Mouse (Mus musculus): ENCODE results near the gene Casq1.
A peak's percentile ranks its signal among the peaks of the same experiment; 100 is the strongest.
"Not testable (repeated sequence)": the region's sequence is repeated elsewhere in the genome, so short reads cannot be mapped to it uniquely, and the experiment has no call there.

Casq1 gene

DNA sequence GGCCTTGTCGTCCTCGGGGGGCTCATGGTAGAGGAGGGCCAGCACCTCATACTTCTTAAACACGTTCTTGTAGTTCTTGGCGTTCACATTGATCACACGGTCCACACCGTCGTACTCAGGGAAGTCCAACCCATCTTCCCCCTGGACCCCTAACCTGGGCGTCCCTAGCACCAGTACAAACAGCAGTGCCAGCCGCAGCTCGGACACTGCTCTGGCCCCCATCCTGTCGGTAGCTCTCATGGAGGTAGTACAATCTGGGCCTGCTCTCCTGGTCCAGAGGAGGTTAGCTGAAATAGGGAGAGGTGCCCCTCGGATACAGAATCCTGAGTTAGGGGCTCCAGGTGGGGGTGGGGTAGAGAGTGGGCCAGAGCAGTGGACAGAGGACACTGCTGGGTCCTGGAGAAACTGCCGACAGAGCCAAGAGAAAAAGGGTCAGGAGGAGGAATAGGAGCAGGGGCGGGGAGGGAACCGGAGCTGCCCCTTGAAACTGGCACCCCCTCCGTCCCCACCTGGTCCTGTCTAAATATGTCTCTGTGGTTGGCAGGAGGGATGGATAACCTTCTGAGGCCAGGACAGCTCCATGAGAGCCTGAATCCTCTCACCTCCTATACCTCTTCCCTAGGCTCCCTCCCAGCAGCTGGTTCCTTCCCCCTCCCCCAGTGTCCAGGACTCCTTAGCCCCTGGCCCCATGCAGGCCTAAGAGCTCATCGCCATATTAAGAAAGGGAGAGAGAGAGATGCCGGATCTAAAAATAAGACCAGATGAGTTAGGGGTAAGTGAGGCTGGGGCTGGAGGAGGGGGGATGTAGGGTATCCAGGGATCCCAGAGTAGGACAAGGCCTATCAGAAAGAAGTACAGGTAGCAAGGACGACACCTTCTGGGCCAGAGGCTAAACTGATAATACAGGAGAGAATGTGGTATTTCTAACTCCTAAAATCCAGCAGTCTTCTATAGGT lies at the start of gene Casq1:
Gene Casq1, minus strand, starts transcription at position 418 of the 956 bp plus-strand sequence.
- DNase-seq (ENCODE audit: low read depth, low spot score) = no peak

DNA sequence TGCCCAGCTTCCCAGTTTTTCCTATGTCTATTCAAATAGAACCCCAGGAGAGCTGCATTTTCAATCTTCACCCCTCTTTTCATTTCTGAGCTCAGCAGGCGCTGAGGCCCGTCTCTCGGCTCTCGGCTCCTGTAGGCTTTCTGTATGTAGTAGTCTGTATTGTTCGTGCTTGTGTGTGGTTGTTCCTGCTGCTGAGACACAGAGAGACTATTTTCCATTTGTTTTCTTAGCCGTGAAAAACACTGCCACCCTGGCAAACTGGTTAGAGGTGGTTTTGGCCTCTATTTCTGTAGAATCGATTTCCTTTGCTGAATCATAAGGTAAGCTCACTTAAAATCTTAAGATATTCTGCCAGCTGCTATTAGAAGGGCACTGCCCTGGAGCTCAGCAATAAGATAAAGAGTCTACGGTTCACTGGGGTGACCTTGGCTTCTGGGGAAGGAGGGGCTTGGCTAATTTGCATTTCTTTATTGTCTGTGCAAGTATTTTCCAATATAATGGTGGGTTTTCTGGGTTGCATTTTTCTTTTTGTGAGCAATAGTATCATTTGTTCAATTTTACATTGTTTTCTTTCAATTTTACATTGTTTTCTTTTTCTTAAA lies 41.9 kb upstream of the Casq1 start, which contains the start of gene Igsf8:
Gene Igsf8, plus strand, starts transcription at position 165 of the 602 bp plus-strand sequence.
- no peak for DNase-seq (ENCODE audit: low read depth, low spot score)

DNA sequence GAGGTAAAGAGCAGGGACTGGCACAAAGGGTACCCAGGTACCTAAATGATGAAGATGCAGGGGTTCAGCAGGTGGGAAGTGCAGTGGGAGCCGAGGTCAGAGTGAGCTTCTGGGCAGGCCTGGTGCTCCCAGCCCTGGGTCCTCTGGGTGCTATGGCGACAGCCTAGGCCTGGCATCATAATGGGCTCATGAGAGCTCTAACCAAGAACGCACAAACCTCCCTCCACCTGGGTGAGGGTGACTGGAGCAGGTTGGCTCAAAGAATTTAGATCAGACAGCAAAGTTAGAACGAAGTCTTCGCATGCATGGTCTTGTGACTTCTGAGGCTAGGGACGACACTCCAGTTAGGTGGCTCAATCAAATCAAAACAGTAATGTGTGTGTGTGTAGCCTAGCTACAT lies 38.6 kb upstream of the Casq1 start, which contains the start of gene Atp1a4:
Gene Atp1a4, minus strand, starts transcription at position 101 of the 400 bp plus-strand sequence.
- no peak for DNase-seq (ENCODE audit: low read depth, low spot score)

DNA sequence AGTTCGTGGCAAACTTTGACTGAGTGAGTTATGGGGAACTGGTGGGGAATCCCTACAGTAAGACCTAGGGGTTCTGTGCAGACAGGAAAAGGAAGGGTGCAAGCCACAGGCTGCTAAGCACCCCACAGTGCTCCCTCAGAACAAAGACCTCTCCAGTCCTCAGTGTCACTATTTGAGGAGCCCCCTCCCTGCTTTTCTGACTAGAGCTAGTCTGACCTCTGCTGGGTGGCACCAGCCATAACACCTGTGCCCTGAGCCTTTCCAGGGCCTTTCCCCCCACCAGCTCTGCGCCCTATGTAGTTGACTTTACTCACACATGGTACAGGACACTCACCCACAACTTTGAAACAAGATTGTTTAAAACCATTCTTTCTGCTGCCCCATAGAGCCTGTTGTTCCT lies 28.0 kb upstream of the Casq1 start:
- peak; percentile 53 for DNase-seq (ENCODE audit: low read depth, low spot score)

DNA sequence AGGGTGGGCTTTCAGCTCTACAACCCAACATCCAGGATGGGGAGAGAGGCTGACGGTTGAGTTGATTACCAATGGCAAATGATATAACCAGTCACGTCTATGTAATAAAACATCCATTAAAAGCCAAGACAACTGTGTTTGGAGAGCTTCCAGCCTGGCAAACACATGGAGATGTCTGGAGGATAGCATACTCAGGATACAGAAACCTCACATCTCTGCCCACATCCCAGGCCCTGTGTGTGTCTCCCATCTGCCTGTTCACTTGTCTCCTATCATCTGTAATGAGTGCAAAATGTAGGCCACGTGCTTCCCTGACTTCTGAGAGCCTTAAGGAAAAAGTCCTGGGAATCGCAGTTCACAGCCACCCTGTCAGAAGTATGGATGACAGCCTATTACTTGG lies 27.5 kb upstream of the Casq1 start:
- no peak for DNase-seq (ENCODE audit: low read depth, low spot score)

DNA sequence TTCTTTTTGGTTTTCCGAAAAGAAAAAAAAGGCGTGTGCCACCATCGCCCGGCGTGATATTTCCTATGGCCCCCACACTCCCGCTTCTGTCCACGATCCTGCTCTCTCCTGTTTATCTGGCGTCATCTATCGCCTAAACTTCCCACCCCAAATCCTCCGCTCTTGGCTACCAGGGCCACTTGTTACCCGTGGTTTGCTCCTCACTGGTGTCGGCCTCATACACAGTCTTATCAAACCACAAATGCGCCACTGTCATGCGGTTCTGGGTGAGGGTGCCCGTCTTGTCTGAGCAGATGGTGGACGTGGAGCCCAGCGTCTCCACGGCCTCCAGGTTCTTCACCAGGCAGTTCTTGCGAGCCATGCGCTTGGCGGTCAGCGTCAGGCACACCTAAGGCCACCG lies 25.0 kb upstream of the Casq1 start:
- DNase-seq (ENCODE audit: low read depth, low spot score) = not testable (repeated sequence)

DNA sequence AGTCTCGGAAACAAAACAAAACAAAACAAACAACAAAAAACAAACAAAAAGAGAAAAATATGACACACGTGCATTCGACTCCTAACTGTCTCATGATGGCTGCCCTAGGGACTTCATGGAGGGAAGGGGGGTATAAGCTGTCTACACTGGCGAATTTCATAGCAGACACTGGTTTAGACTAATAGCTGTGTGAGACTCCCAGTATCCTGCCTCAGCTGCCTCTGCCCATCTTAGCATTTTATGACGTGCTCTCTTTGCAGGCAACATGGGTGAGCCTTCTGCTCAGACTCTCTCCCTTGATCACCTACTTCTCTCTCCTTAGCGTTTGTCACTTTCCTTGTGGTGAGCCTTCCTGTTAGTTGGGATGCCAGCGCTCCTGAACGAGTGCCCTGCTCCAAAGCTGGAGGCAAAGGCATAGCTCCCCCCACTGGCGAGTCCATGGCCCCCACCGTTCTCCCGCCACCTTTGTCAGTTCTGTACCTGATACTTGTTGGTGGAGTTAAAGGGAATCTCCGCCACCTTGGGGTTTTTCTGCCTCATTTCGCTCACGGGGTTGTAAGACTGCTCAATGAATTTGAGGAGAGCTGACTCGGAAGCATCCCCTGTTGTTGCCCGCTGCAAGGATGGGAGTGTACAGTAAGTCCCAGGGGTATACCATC lies 24.0 kb upstream of the Casq1 start:
- DNase-seq (ENCODE audit: low read depth, low spot score) = peak; percentile 50

DNA sequence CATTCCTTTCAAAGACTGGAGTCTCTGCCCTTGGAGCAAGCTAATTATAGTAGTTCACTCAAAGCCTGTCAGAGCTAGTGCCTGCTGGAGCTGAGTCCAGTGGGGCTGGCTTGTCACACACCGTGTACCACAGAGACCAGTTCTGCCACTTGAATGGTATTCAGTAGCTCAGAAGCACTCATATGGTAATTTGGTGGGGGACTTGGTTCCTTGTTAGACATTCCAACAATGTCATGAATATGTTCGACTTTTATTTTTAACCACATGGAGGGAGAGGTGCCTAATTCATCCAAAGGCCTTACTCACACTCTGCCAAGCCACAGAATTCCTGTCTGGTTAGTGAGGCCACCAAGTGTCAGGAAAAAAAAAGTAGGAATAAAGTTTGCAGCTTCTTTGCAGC lies 22.7 kb upstream of the Casq1 start:
- peak; percentile 52 for DNase-seq (ENCODE audit: low read depth, low spot score)

DNA sequence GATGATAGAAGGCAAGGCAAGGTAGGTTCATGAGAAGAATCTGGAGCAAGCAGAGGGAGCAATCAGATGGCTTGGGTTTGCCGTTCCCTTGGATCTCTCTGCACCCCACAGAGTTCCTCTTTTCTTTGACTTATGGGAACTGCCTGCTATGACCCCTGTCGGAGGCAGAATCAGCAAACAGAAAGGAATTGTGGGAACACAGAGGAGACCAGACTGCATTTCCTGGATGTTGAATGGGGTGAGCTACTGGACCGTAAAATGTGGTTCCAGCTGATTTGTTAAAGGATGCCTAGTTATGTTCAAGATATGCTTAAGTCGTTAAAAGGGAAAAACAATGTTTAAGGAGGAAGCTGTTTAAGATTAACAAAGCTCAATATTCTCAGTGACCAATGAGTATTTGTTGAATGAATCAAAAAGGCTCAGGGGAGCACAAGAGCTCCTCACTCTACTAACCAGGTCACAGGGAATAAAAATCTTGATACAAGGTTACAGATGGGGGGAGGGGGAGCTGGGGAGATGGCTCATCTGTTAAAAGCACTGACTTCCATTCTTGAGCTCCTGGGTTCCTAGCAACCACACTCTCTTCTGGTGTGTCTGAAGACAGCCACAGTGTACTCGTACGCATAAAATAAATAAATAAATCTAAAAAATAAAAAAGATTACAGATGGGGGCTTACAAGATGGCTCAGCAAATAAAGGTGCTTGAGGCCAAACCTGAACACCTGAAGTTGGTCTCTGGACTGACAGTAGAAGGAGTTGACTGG lies 21.5 kb upstream of the Casq1 start:
- no peak for DNase-seq (ENCODE audit: low read depth, low spot score)

DNA sequence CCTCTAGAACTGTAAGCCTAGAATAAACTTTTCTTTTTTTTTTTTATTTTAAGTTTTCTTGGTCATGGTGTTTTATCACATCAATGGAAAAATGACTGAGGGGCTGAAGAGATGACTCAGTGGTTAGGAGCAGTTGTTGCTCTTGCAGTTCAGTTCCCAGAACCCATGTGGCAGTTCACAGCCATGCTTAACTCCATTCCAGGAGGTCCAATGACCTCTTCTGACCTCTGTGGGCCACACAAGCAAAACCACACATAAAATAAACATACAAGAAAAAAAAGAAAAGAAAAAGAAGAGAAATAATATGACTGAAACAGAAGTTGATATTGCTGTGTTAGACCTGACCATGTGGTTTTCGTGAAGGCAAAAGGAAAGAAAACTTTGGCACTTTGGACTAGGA lies 9.5 kb upstream of the Casq1 start:
- DNase-seq (ENCODE audit: low read depth, low spot score) = no peak

DNA sequence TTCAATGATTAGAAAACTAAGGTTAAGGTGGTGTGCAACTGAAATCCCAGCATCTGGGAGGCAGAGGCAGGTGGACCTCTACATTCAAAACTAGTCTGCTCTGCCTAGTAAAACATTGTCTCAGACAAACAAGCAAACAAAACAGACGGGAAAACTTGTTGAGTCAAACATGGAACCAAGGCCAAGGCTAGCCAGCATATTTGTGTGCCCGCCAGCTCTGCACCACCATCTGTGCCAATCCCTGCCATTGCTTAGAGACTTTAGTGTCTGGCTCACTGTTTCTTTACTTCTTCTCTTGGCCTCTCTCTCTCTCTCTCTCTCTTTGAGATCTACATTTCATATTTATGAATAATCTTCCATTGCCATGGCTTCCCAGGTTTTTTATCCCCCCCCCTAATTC lies 8.5 kb upstream of the Casq1 start:
- no peak for DNase-seq (ENCODE audit: low read depth, low spot score)

DNA sequence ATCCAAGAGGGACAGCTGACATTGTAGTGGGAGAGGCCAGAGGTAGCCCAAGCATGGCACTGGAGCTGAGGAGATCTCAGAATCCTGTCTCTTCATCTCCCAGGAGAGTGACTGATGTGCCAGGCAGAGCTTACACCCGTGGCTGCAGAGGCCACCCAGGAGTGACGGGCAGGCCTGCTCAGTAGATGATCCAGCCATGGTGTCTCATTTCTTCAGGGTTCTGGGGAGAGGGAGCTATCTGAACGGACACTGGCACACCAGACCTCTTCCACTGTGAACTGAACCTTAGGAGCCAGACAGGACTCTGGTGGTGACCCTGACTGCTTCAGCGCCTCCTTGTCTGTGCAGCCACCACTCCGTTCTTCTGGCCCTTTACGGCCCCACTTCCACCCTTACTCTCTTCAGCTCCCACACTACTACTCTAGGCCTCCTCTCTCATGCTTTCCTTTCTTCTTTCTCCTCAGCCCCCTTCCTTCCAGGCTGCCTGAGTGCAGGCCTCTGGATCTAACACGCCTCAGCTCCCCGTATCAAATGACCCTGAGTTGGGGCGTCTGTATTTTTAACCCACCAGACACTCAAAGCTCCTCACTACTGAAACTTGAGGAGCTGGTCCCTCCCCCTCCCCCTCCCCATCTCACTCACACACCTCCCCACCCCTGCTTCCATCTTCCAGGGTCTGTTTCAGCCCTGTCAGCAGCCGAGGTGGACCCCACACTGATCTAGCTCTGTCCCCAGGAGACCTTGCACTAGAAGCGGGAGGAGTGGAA lies 1.8 kb upstream of the Casq1 start:
- DNase-seq (ENCODE audit: low read depth, low spot score) = no peak

DNA sequence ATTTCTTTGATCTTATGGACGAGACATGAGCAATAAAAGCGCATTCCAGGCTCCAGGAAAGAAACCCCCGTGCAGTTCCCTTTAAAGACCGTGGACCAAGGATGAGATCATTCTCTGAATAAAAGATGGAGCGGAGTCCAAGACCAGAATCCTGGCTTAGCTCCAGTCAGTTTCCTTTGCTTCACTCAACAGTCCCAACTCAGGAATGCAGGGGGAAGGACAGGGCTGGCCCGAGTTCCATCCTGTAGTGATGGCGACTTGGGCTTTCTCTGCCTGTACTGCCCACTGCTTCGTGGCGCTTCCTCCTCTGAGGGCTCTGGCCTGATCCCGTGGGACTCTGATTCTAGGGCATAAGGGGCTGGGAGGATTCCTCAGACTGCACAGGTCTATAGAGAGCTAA lies 746 bp upstream of the Casq1 start:
- no peak for DNase-seq (ENCODE audit: low read depth, low spot score)

DNA sequence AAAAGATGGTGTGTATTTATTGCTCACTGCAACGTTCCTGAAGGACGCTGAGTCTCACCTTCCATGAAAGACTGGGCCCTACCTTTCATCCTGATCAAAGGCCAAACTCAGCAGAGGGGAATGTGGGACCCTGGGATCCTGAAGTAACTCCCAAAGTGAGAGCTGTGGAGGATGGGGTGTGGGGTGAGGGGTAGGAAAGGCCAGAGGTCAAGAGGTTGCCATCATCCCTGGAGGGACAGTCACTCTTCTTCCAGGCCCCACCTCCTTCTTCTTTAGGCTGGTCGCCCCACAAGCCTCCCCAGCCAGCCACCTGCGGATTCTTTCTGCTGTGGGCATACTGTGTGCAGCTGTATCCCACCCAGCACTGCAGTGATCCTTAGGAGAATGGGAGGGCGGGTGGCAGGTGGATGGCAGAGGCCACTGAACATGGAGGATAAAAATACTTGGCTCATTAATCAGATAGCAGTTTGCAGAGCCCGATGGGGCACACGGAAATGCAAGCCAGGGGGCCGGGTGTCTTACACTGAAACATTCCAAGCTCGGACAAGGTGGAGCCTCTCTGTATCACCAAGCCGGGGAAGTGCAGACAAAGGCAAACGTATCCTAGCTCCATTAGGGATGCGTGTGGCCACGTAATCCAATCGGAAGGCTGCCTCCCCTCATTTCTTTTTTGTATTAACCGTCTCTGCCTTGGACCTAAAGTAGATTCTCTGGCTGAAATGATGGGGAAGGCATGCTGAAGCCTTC lies 1.3 kb downstream of the Casq1 start:
- peak; percentile 64 for DNase-seq (ENCODE audit: low read depth, low spot score)

DNA sequence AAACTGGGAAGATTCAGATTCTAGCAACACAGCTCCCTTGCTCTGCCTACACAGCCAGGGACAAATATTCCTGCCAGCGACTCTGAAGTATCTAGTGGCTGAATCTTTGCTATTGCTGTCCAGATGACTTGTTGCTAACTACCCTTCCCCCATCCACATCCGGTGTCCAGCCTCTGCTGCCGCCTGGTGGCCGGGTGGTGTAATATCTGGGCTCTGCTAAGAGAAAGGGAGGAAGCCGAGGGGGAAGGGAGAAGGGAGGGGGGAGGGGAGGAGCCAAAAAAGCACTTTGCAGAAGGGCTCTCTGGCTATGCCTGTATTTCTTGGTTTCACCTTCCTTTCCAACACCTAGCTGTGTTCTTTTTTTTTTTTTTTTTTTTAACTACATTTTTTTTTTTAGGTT lies 2.5 kb downstream of the Casq1 start:
- peak; percentile 98 for DNase-seq (ENCODE audit: low read depth, low spot score)

DNA sequence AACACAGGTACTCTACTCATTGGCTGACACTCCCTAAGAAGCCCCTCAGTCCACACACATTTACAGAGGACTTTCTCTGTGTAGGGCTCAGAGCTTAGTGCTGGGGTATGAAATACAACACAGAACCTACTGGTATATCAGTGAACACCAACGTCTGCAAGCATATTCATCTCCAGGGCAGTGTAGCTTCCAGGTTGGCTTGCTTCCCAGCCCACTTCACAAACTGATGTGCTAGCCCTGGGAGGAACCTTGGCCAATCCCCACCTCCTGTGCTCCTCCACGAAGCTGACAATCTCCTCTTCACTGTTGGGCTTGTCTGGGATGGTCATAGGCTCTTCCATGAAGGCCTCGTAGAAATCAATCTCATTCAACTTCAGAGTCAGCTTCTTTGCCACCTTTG lies 4.9 kb downstream of the Casq1 start:
- no peak for DNase-seq (ENCODE audit: low read depth, low spot score)

DNA sequence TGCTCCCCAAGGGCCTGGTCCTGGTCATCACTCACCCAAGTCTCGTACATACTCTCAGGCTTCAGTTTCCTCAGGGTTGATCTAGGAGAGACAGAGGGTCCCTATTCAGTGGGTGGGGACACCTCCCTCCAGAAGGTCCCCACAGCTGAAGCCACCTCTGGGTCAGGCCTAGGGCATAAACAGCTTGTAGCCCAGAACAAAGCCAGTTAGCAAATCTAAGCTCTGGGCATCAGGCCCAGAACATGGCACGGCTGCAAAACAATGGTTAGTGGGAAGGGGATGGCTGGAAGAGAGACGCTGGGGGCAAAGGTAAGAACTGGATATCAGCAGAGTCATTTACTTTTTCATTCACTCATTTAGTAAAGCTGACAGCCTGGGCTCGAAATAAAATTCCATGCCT lies 5.9 kb downstream of the Casq1 start:
- no peak for DNase-seq (ENCODE audit: low read depth, low spot score)

DNA sequence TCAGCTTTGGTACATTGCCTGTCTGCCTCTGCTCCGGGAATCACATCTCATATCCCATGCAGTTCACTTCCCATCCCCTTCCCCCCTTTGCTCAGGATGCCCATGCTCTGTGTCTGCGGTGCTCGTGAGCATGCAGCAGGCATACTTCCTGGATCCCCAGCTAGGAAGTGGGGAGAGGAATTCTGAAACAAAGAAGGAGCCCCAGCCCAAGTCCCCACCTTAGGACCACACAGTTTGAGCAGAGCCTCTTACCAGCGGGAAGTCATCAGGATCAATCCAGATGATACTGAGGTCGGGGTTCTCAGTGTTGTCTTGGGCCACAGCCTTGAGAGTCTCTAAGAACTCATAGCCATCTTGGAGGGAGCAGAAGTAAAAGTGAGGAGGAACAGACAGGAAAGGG lies 6.9 kb downstream of the Casq1 start:
- peak; percentile 82 for DNase-seq (ENCODE audit: low read depth, low spot score)

DNA sequence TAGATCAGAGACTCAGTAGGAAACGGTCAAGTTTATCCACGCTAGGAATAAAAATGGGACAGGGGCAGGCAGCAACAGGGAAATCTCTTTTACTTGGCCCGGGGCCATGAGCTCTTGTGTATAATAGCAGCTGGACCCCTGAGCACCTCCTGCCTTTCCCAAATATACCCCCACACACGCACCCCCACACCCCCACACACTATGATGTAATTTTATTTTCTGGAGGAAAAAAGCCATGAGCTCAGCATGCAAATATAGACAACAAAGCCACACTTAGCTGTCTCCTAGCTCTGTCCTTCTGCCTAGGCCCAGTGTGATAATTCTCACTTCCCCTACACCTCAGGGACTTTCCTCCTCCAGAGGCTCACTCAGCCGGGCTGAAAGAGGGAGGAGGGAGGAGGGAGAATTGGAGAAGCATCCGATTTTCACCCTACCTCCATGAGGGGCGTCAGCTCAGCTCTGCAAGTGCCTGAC lies 12.5 kb downstream of the Casq1 start:
- no peak for DNase-seq (ENCODE audit: low read depth, low spot score)
